Mouse (Mus musculus): Measurements from ENCODE around the gene Tnfrsf4. TPM values are rescaled to one million over a fixed set of nuclear protein-coding genes. Genes with fewer than 3 reads are reported as not detected.

Tnfrsf4 gene
- polyA plus RNA-seq, 1 experiment, result 3.3 TPM

DNA sequence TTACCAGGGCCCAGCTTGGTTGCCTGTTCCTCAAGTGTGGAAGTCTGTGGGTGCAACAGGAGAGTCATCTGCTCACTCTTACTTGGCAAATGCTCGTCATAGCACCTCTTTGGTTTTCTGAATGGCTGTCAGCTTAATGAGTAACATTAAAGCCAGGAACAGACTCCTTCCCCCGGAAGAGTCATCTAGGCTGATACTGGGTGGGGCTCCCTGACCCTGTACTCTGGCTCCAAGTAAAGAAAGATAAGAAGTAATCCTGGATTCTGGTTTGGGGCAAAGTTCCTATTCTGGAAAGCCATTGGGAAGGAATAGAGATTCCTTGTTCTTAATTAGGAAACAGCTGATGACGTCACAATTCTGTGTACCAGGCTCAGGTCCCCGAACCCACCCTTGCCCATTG, 40.5 kb downstream of the Tnfrsf4 start:
- DNase-seq (ENCODE audit: low read depth), result no peak
- TF ChIP-seq CTCF (IDR thresholded peaks at IDR 0.05; ENCODE audit: borderline replicate concordance, extremely low read depth, insufficient read depth, insufficient read length) (no peak), POLR2A (IDR thresholded peaks at IDR 0.05; ENCODE audit: borderline replicate concordance, extremely low read depth, insufficient read depth, insufficient read length, poor library complexity, severe bottlenecking) (no peak)

DNA sequence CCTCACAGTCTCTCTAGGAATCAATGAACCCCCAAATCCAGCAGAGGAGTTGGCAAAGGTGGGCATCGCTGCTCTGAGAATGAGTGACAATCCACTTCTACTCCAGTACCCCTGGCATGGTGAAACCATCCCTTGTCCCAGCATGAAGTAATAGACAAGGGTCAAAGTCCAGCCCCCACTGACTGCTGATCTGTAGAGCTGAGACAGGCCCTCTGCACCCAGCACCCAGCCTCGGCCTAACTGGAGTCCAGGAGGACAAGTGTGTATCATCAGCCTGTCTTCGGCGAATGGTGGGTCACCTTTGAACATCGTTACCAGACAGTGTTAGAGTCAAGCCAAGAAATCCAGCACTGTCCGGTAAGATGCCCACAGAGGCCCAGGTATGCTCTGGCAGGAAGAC, 41.0 kb downstream of the Tnfrsf4 start:
- no peak for DNase-seq (ENCODE audit: low read depth)
- TF ChIP-seq POLR2A (IDR thresholded peaks at IDR 0.05; ENCODE audit: borderline replicate concordance, extremely low read depth, insufficient read depth, insufficient read length, poor library complexity, severe bottlenecking) (no peak), CTCF (IDR thresholded peaks at IDR 0.05; ENCODE audit: borderline replicate concordance, extremely low read depth, insufficient read depth, insufficient read length) (no peak)

DNA sequence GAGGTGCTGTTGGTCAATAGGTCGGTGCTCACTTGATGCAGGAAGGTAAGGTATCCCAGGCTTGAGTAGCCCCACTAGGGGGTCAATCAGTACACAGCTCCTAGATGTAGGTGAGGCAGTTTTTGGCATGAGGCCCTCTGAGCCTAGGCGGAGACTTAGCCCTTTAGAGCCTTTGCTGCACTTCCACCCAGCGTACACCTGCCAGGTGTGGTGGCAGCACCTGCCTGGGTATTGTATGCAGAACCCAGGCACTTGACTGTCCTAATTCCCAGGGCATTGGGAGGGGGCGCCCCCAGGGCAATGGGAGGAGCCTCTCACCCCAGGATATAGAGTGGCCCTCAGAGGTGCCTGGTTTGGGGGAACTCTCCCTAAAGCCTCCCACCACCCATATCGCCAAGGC, 41.5 kb downstream of the Tnfrsf4 start:
- no peak for DNase-seq (ENCODE audit: low read depth)
- TF ChIP-seq POLR2A (IDR thresholded peaks at IDR 0.05; ENCODE audit: borderline replicate concordance, extremely low read depth, insufficient read depth, insufficient read length, poor library complexity, severe bottlenecking) (no peak), CTCF (IDR thresholded peaks at IDR 0.05; ENCODE audit: borderline replicate concordance, extremely low read depth, insufficient read depth, insufficient read length) (no peak)

DNA sequence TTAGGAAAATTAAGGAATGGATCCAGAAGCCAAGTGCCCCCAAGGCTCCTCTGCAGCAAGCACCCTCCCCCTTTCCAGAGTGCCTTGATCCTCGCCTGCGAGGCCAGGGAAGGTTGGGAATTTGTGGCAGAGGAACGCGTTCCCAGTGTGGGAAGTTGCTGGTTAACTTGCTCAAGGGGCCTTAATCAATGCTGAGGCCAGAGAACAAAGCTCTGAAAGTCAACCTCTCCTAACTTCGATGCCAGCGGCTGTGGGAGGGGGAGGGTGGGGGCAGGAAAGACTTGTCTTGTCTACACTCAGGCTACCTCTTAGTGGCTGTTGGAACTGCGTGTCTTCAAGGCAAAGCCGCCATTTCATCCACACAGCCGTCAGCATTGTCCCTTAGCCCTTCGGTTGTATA, 44.1 kb downstream of the Tnfrsf4 start:
- no peak for TF ChIP-seq POLR2A (IDR thresholded peaks at IDR 0.05; ENCODE audit: borderline replicate concordance, extremely low read depth, insufficient read depth, insufficient read length, poor library complexity, severe bottlenecking)
- TF ChIP-seq CTCF (IDR thresholded peaks at IDR 0.05; ENCODE audit: borderline replicate concordance, extremely low read depth, insufficient read depth, insufficient read length), result no peak
- no peak for DNase-seq (ENCODE audit: low read depth)

DNA sequence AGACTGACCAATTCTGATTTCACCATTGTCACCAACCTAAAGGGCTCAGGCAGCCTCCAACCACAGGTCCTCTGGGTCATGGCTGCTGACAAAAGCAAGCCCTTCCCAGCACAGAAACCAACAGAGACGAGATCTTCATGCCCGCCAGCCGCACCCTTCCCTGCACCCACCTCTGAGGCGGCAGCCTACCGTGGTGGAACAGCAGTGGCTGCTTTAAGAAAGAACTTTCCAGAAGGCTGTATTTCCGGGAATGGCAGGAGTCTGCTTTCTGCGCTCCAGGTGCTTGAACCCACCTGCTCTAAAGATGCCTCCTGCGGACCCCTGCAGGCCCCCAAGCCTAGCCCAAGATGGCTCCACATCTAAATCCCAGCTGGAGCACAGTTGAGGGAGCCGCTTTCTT, 45.2 kb downstream of the Tnfrsf4 start:
- no peak for TF ChIP-seq POLR2A (IDR thresholded peaks at IDR 0.05; ENCODE audit: borderline replicate concordance, extremely low read depth, insufficient read depth, insufficient read length, poor library complexity, severe bottlenecking)
- TF ChIP-seq CTCF (IDR thresholded peaks at IDR 0.05; ENCODE audit: borderline replicate concordance, extremely low read depth, insufficient read depth, insufficient read length), result no peak

DNA sequence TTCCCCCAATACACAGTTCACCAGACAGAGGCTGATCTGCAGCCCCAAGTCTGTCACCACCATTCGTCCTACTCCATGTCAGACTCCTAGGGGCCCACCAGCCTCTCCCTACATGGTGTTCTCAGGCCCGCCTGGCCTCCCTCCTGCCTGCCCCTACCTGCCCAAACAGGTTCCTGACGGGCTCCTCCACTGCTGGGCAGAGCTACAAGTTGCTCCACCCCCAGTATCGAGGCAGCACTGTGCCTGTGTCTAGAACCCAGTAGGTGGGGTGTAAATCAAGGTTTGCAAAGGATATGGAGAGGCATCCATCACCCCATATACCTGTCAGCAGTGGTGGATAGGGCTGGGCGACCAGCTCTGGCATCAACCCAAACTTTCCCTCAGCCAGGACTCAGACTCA, 45.6 kb downstream of the Tnfrsf4 start, which contains the start of gene Ttll10:
TSS of gene Ttll10 (minus strand) at position 154 of the 400 bp plus-strand sequence.
- TF ChIP-seq CTCF (IDR thresholded peaks at IDR 0.05; ENCODE audit: borderline replicate concordance, extremely low read depth, insufficient read depth, insufficient read length) (no peak), POLR2A (IDR thresholded peaks at IDR 0.05; ENCODE audit: borderline replicate concordance, extremely low read depth, insufficient read depth, insufficient read length, poor library complexity, severe bottlenecking) (no peak)
- DNase-seq (ENCODE audit: low read depth), result no peak

More for the DNA sequence above, 45.2 kb downstream of the Tnfrsf4 start:
- DNase-seq (ENCODE audit: low read depth), result no peak

DNA sequence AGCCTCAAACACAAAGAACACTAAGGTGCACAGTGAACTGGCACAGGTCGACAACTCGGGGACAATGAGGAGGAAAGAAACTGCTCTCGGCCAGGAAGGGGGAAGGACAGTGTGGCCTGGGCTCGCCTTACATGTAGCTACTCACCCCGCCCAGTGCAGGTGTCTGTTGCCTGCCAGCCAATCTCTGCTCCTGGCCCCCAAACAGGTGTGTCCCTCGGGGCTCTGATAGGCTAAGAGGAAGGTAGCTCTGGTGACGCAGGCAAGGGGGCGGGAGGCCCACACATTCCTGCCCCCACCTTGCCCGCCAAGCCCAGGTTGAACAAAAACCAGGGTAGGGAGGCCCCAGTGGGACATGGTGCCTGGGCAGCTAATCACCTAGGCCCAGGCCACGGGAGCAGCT, 46.1 kb downstream of the Tnfrsf4 start:
- TF ChIP-seq CTCF (IDR thresholded peaks at IDR 0.05; ENCODE audit: borderline replicate concordance, extremely low read depth, insufficient read depth, insufficient read length) (no peak), POLR2A (IDR thresholded peaks at IDR 0.05; ENCODE audit: borderline replicate concordance, extremely low read depth, insufficient read depth, insufficient read length, poor library complexity, severe bottlenecking) (no peak)
- DNase-seq (ENCODE audit: low read depth), result no peak

DNA sequence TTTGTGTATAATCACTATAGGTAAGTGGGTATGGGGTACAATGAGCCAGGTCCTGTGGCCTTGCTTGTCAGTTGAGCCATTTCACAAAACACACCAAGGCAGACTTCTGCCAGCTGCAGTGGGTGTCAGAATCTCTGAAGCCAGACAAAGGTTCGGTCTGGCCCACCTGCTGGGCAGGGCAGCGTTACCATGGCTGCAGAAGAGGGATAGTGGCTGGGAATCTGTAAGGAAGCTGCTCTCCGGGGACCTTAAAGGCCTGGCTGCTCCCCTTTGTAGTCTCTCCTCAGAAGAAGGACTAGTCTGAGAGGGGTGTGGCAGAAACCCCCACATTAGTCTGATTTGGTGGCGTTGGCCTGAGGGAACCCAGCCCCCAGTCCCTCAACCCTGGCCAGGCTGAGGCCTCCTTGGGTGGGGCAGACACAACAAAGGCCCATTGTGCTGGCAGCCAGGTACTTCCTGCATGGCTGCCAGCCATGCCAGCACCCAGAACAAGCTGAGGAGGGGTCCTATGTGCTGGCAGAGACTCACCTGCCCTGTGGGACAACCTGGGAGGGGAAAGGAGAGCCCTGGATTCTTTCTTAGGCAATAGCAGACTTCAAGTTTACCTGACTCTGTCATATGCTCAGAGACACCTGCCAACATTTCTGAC, 50.3 kb downstream of the Tnfrsf4 start:
- DNase-seq (ENCODE audit: low read depth), result peak; percentile 41

DNA sequence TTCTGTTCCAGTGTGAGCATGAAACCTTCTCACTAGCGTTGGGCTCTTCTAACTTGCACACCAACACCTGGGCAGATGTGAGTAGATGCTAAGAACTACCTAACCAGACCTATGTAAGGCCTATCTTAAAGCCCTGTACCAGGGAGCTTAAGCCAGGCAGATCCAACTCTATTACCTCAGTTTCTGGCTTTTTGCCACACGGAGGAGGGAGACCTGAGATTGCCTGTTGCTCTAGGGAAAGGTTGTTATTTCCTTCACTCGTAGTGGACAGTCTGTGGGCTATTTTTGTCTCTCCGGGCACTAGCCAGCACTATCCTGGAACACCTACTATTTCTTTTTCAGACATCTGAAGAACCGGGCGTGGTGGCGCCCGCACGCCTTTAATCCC, 50.9 kb downstream of the Tnfrsf4 start:
- TF ChIP-seq POLR2A (IDR thresholded peaks at IDR 0.05; ENCODE audit: borderline replicate concordance, extremely low read depth, insufficient read depth, insufficient read length, poor library complexity, severe bottlenecking) (no peak), CTCF (IDR thresholded peaks at IDR 0.05; ENCODE audit: borderline replicate concordance, extremely low read depth, insufficient read depth, insufficient read length) (no peak)
- DNase-seq (ENCODE audit: low read depth), result no peak

More for the DNA sequence above, 50.3 kb downstream of the Tnfrsf4 start:
- TF ChIP-seq CTCF (IDR thresholded peaks at IDR 0.05; ENCODE audit: borderline replicate concordance, extremely low read depth, insufficient read depth, insufficient read length) (no peak), POLR2A (IDR thresholded peaks at IDR 0.05; ENCODE audit: borderline replicate concordance, extremely low read depth, insufficient read depth, insufficient read length, poor library complexity, severe bottlenecking) (no peak)

DNA sequence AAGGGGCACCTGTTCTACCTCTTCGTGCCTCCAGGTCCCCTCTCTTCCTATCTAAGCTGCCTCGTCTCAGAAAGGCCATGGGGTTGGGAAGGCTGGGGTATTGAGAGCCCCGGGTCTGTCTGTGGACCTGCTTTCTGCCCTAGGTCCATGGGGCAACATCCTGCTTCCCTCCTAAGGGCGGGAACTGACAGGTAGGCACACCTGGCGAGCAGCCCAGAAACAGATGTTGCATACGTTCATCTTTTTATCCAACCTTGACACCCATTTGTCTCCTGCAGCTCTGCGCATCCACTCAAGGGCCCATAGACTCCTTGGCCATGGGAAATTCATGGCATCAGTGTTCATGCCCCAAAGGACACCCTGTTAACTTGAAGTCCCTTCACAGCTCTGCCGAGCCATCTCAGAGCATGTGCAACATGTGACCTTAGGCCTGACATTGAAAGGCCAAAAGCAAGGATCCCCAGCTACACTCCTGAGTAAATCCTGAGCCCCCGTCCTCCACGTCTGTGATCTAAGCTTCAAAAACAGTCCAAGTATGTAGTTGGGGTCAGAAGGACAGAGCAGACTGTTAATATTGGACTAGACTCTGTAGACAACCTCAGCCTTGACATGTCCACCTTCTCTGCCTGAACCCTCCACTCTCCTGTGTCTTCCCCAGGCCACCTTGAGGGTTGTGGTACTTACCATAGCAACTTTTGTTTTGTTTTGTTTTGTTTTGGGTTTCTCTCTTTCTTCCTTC, 51.7 kb downstream of the Tnfrsf4 start:
- DNase-seq (ENCODE audit: low read depth), result no peak
- TF ChIP-seq CTCF (IDR thresholded peaks at IDR 0.05; ENCODE audit: borderline replicate concordance, extremely low read depth, insufficient read depth, insufficient read length) (no peak), POLR2A (IDR thresholded peaks at IDR 0.05; ENCODE audit: borderline replicate concordance, extremely low read depth, insufficient read depth, insufficient read length, poor library complexity, severe bottlenecking) (no peak)

Other genes with a start within 250 kb of the Tnfrsf4 start
- 22.0 and 25.3 TPM in 2 replicates for gene Vwa1, start 239.1 kb upstream of the Tnfrsf4 start, polyA plus RNA-seq (2012; rRNA removed)
- 1.4 and 1.5 TPM in 2 replicates for gene Tmem88b, start 228.0 kb upstream of the Tnfrsf4 start, polyA plus RNA-seq (2012; rRNA removed)
- not detected in 2 replicates for gene Ankrd65, start 223.4 kb upstream of the Tnfrsf4 start, polyA plus RNA-seq (2012; rRNA removed)
- 94.1 and 117 TPM in 2 replicates for gene Mrpl20, start 211.0 kb upstream of the Tnfrsf4 start, polyA plus RNA-seq (2012; rRNA removed)
- gene Ccnl2, start 201.4 kb upstream of the Tnfrsf4 start, polyA plus RNA-seq (2012; rRNA removed), result 161 and 223 TPM in 2 replicates
- gene Aurkaip1, start 182.6 kb upstream of the Tnfrsf4 start, polyA plus RNA-seq (2012; rRNA removed), result 100 and 128 TPM in 2 replicates
- 39.9 and 42.2 TPM in 2 replicates for gene Mxra8, start 174.2 kb upstream of the Tnfrsf4 start, polyA plus RNA-seq (2012; rRNA removed)
- gene Dvl1, start 166.4 kb upstream of the Tnfrsf4 start, polyA plus RNA-seq (2012; rRNA removed), result 139 and 184 TPM in 2 replicates
- gene Tas1r3, start 150.5 kb upstream of the Tnfrsf4 start, polyA plus RNA-seq (2012; rRNA removed), result 0.77 and 0.83 TPM in 2 replicates
- 29.0 and 30.0 TPM in 2 replicates for gene Cptp, start 144.4 kb upstream of the Tnfrsf4 start, polyA plus RNA-seq (2012; rRNA removed)
- 69.1 and 96.2 TPM in 2 replicates for gene Ints11, start 144.3 kb upstream of the Tnfrsf4 start, polyA plus RNA-seq (2012; rRNA removed)
- gene Pusl1, start 122.1 kb upstream of the Tnfrsf4 start, polyA plus RNA-seq (2012; rRNA removed), result 75.1 and 115 TPM in 2 replicates
- gene Acap3, start 122.0 kb upstream of the Tnfrsf4 start, polyA plus RNA-seq (2012; rRNA removed), result 128 and 130 TPM in 2 replicates
- 114 and 144 TPM in 2 replicates for gene Ube2j2, start 70.0 kb upstream of the Tnfrsf4 start, polyA plus RNA-seq (2012; rRNA removed)
- gene C1qtnf12, start 51.5 kb upstream of the Tnfrsf4 start, polyA plus RNA-seq (2012; rRNA removed), result 8.6 and 11.0 TPM in 2 replicates
- gene B3galt6, start 21.2 kb upstream of the Tnfrsf4 start, polyA plus RNA-seq (2012; rRNA removed), result 19.3 and 22.2 TPM in 2 replicates
- 36.8 and 61.3 TPM in 2 replicates for gene Sdf4, start 21.0 kb upstream of the Tnfrsf4 start, polyA plus RNA-seq (2012; rRNA removed)
- gene Tnfrsf18, start 12.3 kb downstream of the Tnfrsf4 start, polyA plus RNA-seq (2012; rRNA removed), result 0.24 and 0.25 TPM in 2 replicates
- 0.05 and 0.23 TPM in 2 replicates for gene Ttll10, start 45.6 kb downstream of the Tnfrsf4 start, polyA plus RNA-seq (2012; rRNA removed)
- gene 9430015G10Rik, start 96.1 kb downstream of the Tnfrsf4 start, polyA plus RNA-seq (2012; rRNA removed), result 68.0 and 85.5 TPM in 2 replicates
- 3.3 and 3.8 TPM in 2 replicates for gene Rnf223, start 116.7 kb downstream of the Tnfrsf4 start, polyA plus RNA-seq (2012; rRNA removed)
- gene Agrn, start 183.6 kb downstream of the Tnfrsf4 start, polyA plus RNA-seq (2012; rRNA removed), result 475 and 507 TPM in 2 replicates
- gene Isg15, start 187.0 kb downstream of the Tnfrsf4 start, polyA plus RNA-seq (2012; rRNA removed), result 0.53 and 0.86 TPM in 2 replicates
- gene AW011738, start 189.5 kb downstream of the Tnfrsf4 start, polyA plus RNA-seq (2012; rRNA removed), result 3.5 and 4.8 TPM in 2 replicates
- gene Perm1, start 202.0 kb downstream of the Tnfrsf4 start, polyA plus RNA-seq (2012; rRNA removed), result 1.1 and 1.7 TPM in 2 replicates
- gene Plekhn1, start 221.0 kb downstream of the Tnfrsf4 start, polyA plus RNA-seq (2012; rRNA removed), result 86.7 and 116 TPM in 2 replicates
- 106 and 128 TPM in 2 replicates for gene Noc2l, start 222.2 kb downstream of the Tnfrsf4 start, polyA plus RNA-seq (2012; rRNA removed)
- 5.9 and 6.9 TPM in 2 replicates for gene Samd11, start 241.8 kb downstream of the Tnfrsf4 start, polyA plus RNA-seq (2012; rRNA removed)